In the genomic region with DNA sequence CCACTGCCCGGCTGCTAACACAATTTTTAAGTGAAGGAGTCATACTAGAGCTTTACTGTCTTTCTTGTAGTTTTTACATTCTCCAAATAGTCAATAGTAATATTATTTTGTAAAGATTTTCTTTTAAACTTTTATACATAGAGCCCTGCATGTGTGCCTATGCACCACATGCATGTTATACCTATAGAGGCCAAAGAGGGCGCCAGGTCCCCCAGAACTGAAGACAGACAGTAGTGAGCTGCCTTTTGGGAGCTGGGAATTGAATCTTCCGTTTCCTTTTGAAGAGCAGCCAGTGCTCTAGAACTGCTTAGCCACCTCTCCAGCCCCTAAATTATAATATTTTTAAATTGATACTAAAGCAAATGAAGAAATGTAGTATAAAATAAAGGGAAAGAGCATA, we compare ENCODE assay signal across 9 mouse cellular contexts.
DNase-seq lines count a peak whose midpoint lies in the region; ATAC-seq and TF ChIP-seq lines count a peak whose summit lies in the region.
"Had no signal": no experiment of that assay in that cellular context is flagged by ENCODE, and none has a peak within 500 bp of the region (broad histone marks: within the 10 kb centered on the region; RNA-seq: fewer than 3 reads in every experiment).

No protein-coding gene starts in this region.

- WGBS in midbrain, embryonic 12.5 days: 60% methylated on average over 3 of the region's 3 CpGs
- 70% methylated on average over 3 of the region's 3 CpGs for WGBS in midbrain, embryonic 14.5 days

- peak; percentile 20; the same call in 1 of the 2 replicates for TF ChIP-seq CTCF in gastrocnemius, adult 2 months (IDR thresholded peaks at IDR 0.05)

- ATAC-seq in midbrain, embryonic 12.5 days (ENCODE audit: low FRiP score, low read depth): 0 out of 2 replicates have a peak, but pooled peaks have one; percentile 35
- ATAC-seq in midbrain, embryonic 14.5 days (ENCODE audit: low FRiP score, low TSS enrichment): no peak

- H3K27ac ChIP-seq in gastrocnemius, adult 2 months: no peak overlapping the region
- H3K27ac ChIP-seq in midbrain, embryonic 12.5 days (replicated peaks): no peak overlapping the region
- H3K27ac ChIP-seq in midbrain, embryonic 14.5 days (replicated peaks; ENCODE audit: low read depth, low read length): no peak overlapping the region
- H3K27ac ChIP-seq: lung, embryonic 15.5 days had no signal

- no peak overlapping the region for H3K4me2 ChIP-seq in midbrain, embryonic 12.5 days (replicated peaks)
- H3K4me2 ChIP-seq in midbrain, embryonic 14.5 days (ENCODE audit: low read length): no peak overlapping the region
- H3K4me2 ChIP-seq: lung, embryonic 15.5 days had no signal

- H3K36me3 ChIP-seq in midbrain, embryonic 12.5 days: no peaks in the 10 kb centered on the region
- H3K36me3 ChIP-seq in midbrain, embryonic 14.5 days (ENCODE audit: control insufficient read depth, insufficient read depth, low read length): no peaks in the 10 kb centered on the region
- H3K36me3 ChIP-seq: lung, embryonic 15.5 days had no signal

- DNase-seq in gastrocnemius, adult 2 months: no peak
- no peak for DNase-seq in gastrocnemius, postnatal 14 days
- DNase-seq in midbrain, embryonic 14.5 days: no peak
- peak; percentile 28 for DNase-seq in c-Kit-positive CD71-negative TER-119-negative erythroid progenitor cells, embryonic 14.5 days (ENCODE audit: low read depth)
- peak; percentile 43 for DNase-seq in thymus, postnatal 14 days
- DNase-seq in spleen, postnatal 4 days (ENCODE audit: low spot score in 2 of 2): no peak
- DNase-seq in cerebellum, adult 9-10 months: no peak

- no peaks in the 10 kb centered on the region for H3K4me1 ChIP-seq in midbrain, embryonic 12.5 days
- H3K4me1 ChIP-seq in midbrain, embryonic 14.5 days (ENCODE audit: control insufficient read depth, insufficient read depth, low read length): peaks cover 9% of the 10 kb centered on the region

- intact Hi-C loops in gastrocnemius, adult 2 months (cut with DNase I): no loop called here
- intact Hi-C loops in gastrocnemius, postnatal 14 days (cut with DNase I; ENCODE audit: low total_unique reads): no loop called here

- no peak overlapping the region for H3K9ac ChIP-seq in midbrain, embryonic 12.5 days (replicated peaks)
- H3K9ac ChIP-seq in midbrain, embryonic 14.5 days (replicated peaks; ENCODE audit: low read length): no peak overlapping the region
- H3K9ac ChIP-seq: lung, embryonic 15.5 days had no signal

- no peaks in the 10 kb centered on the region for H3K27me3 ChIP-seq in midbrain, embryonic 12.5 days
- no peaks in the 10 kb centered on the region for H3K27me3 ChIP-seq in midbrain, embryonic 14.5 days (ENCODE audit: control insufficient read depth, insufficient read depth, low read length)
- H3K27me3 ChIP-seq: lung, embryonic 15.5 days had no signal

- H3K4me3 ChIP-seq in gastrocnemius, adult 2 months: no peak overlapping the region
- H3K4me3 ChIP-seq in midbrain, embryonic 12.5 days: no peak overlapping the region
- no peak overlapping the region for H3K4me3 ChIP-seq in midbrain, embryonic 14.5 days (replicated peaks; ENCODE audit: low read depth, low read length)
- H3K4me3 ChIP-seq: lung, embryonic 15.5 days had no signal

- no peaks in the 10 kb centered on the region for H3K9me3 ChIP-seq in midbrain, embryonic 12.5 days
- H3K9me3 ChIP-seq in midbrain, embryonic 14.5 days (ENCODE audit: control insufficient read depth, low read length): no peaks in the 10 kb centered on the region
- H3K9me3 ChIP-seq: lung, embryonic 15.5 days had no signal

Comparison
In these comparisons a context has a peak if more than half of its experiments do, and no peak if none do; other contexts are left out.
1. DNase-seq: peak in c-Kit-positive CD71-negative TER-119-negative erythroid progenitor cells, embryonic 14.5 days (single experiment) and thymus, postnatal 14 days (single experiment); none in gastrocnemius, adult 2 months (single experiment), gastrocnemius, postnatal 14 days (single experiment), midbrain, embryonic 14.5 days (single experiment), spleen, postnatal 4 days (0 of 2) and cerebellum, adult 9-10 months (single experiment).